Mouse (Mus musculus) heart, adult 10 weeks (tissue): Measurements from ENCODE around the gene Aadacl3. TPM values are rescaled to one million over a fixed set of nuclear protein-coding genes. Genes with fewer than 3 reads are reported as not detected.

Experiments
- polyA plus RNA-seq: library from polyadenylated mRNA; stranded (reverse); fragments of 350-450 nt; fragmentation: Illumina TruSeq; extraction: RNeasy Lipid Tissue Mini Kit (QIAGEN cat#74804); gene quantifications from one replicate; pipeline ENCODE4 v1.2.3, GENCODE M21; 2014; ENCODE audit warnings: low read depth, low replicate concordance

Aadacl3 gene
- not detected for polyA plus RNA-seq

GRCm38 (mm10) chr4:144463656-144464055 lies at the start of gene Aadacl3:
Gene Aadacl3, minus strand, starts transcription at chr4:144463756.

DNA sequence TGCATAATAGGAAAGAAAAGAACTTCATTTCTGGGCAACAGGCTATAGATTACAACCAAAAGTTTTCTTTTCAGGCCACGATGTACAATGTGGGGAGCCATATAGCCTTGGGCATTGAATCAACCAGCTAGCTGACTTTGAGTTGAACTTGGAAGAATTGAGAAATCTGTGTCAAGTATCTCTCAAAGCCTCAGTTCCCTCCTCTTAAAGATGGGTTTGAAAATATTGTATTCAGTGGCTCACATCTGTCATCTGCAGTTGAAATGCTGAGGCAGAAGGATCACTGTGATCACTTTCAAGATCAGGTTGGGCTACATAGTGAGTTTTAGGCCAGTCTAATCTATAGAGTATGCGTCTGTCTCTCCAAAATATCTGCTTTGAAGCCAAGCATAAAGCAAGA lies 10.3 kb downstream of the Aadacl3 start, which contains the start of gene Gm9944:
Gene Gm9944 (minus strand): TSS at position 101 of the 400 bp plus-strand sequence.

GRCm38 (mm10) chr4:144438672-144439071 lies 24.9 kb downstream of the Aadacl3 start, which contains the start of gene 1700012P22Rik:
Gene 1700012P22Rik, minus strand, starts transcription at chr4:144438772.

GRCm38 (mm10) chr4:144408290-144408689 lies 55.3 kb downstream of the Aadacl3 start, which contains the start of gene Pramef12:
Gene Pramef12, minus strand, starts transcription at chr4:144408464.

Other genes with a start within 250 kb of the Aadacl3 start
- not detected for gene Pramel5, start 183.3 kb downstream of the Aadacl3 start, polyA plus RNA-seq
- not detected for gene Gm13128, start 133.5 kb downstream of the Aadacl3 start, polyA plus RNA-seq
- not detected for gene Gm13119, start 105.8 kb downstream of the Aadacl3 start, polyA plus RNA-seq
- gene Pramef20, start 85.8 kb downstream of the Aadacl3 start, polyA plus RNA-seq, result not detected
- not detected for gene Pramef12, start 55.3 kb downstream of the Aadacl3 start, polyA plus RNA-seq
- gene 1700012P22Rik, start 25.0 kb downstream of the Aadacl3 start, polyA plus RNA-seq, result not detected
- not detected for gene Gm9944, start 10.4 kb downstream of the Aadacl3 start, polyA plus RNA-seq
- not detected for gene 9430007A20Rik, start 56.1 kb upstream of the Aadacl3 start, polyA plus RNA-seq
- gene Gm13124, start 101.4 kb upstream of the Aadacl3 start, polyA plus RNA-seq, result not detected
- gene Aadacl4, start 150.0 kb upstream of the Aadacl3 start, polyA plus RNA-seq, result not detected
- not detected for gene Gm436, start 222.6 kb upstream of the Aadacl3 start, polyA plus RNA-seq